Mouse (Mus musculus) ES-E14 (cell line): ENCODE data around the gene Nhsl1. TPM values are rescaled to one million over a fixed set of nuclear protein-coding genes. Genes with fewer than 3 reads are reported as not detected.

ENCODE experiments used
- DNase-seq: peaks from one replicate; pipeline ENCODE4 v3.0.0-alpha.2; 2013; ENCODE audit warnings: low read depth, low spot score
- H3K27ac ChIP-seq: 2 replicates; pipeline ENCODE4 v1.5.1; 2012; ENCODE audit warnings: low read depth, mild to moderate bottlenecking, low read length, moderate library complexity, mixed read lengths; ENCODE audit not compliant: poor library complexity, insufficient read depth, severe bottlenecking
- H3K36me3 ChIP-seq: 2 replicates; pipeline ENCODE4 v1.6.1; 2012; ENCODE audit warnings: mild to moderate bottlenecking, low read length, moderate library complexity, mixed read lengths; ENCODE audit not compliant: control insufficient read depth, poor library complexity, insufficient read depth, severe bottlenecking
- H3K4me1 ChIP-seq, 2 experiments: fragments of 150-350 bp in 1 of 2; sonication (generic) in 1 of 2; 2 replicates each; pipeline ENCODE4 v1.6.1; 2012; ENCODE audit warnings: low read length in 2 of 2, mild to moderate bottlenecking in 1 of 2, mixed read lengths in 1 of 2; ENCODE audit not compliant: control insufficient read depth in 2 of 2, insufficient read depth in 2 of 2, poor library complexity in 1 of 2
- H3K4me3 ChIP-seq, 2 experiments: fragments of 150-350 bp in 1 of 2; sonication (generic) in 1 of 2; 2 replicates each; pipeline ENCODE4 v1.5.1; 2012; ENCODE audit warnings: low read length in 2 of 2, low read depth in 1 of 2, mild to moderate bottlenecking in 1 of 2, mixed read lengths in 1 of 2; ENCODE audit not compliant: insufficient read depth in 1 of 2, poor library complexity in 1 of 2, severe bottlenecking in 1 of 2
- H3K9ac ChIP-seq: 2 replicates; pipeline ENCODE4 v1.6.1; 2012; ENCODE audit warnings: low read depth, mild to moderate bottlenecking, low read length, mixed read lengths; ENCODE audit not compliant: poor library complexity, insufficient read depth, severe bottlenecking
- H3K9me3 ChIP-seq: fragments of 150-350 bp; sonication (generic); 2 replicates; pipeline ENCODE4 v1.6.1; 2012; ENCODE audit warnings: low read depth, mild to moderate bottlenecking, low read length; ENCODE audit not compliant: control insufficient read depth, insufficient read depth
- CHD2 ChIP-seq: IDR thresholded peaks from 2 replicates; pipeline ENCODE4 v1.6.1; 2014; ENCODE audit warnings: mild to moderate bottlenecking, low read depth, low read length, inconsistent platforms
- HCFC1 ChIP-seq: IDR thresholded peaks from 2 replicates; pipeline ENCODE4 v1.6.1; 2012; ENCODE audit warnings: low read length, inconsistent platforms, borderline replicate concordance; ENCODE audit not compliant: insufficient read depth
- MAFK ChIP-seq: IDR thresholded peaks from 2 replicates; pipeline ENCODE4 v1.6.1; 2014; ENCODE audit warnings: mild to moderate bottlenecking, low read depth, low read length, inconsistent platforms; ENCODE audit not compliant: insufficient read depth
- ZC3H11A ChIP-seq: IDR thresholded peaks from 2 replicates; pipeline ENCODE4 v1.6.1; 2012; ENCODE audit warnings: low read depth, mild to moderate bottlenecking, inconsistent platforms, low read length, borderline replicate concordance
- ZNF384 ChIP-seq: IDR thresholded peaks from 2 replicates; pipeline ENCODE4 v1.6.1; 2012; ENCODE audit warnings: low read depth, low read length, inconsistent platforms
- in situ Hi-C, 2 experiments: fragments of 600-800 bp; cut with MboI; formaldehyde crosslinking; loops; one replicate each; pipeline ENCODE4 v1.15.1; 2025; ENCODE audit warnings: low sequenced_read_pairs in 2 of 2, inconsistent platforms in 1 of 2; ENCODE audit not compliant: unreplicated experiment in 2 of 2
- total RNA-seq: library from RNA; depleted of rRNA; stranded (reverse); fragments of 300-350 nt; gene quantifications from 2 replicates; pipeline ENCODE4 v1.2.3, GENCODE M21; 2012

Nhsl1 gene
- total RNA-seq, 1 experiment: 7.7 TPM

DNA sequence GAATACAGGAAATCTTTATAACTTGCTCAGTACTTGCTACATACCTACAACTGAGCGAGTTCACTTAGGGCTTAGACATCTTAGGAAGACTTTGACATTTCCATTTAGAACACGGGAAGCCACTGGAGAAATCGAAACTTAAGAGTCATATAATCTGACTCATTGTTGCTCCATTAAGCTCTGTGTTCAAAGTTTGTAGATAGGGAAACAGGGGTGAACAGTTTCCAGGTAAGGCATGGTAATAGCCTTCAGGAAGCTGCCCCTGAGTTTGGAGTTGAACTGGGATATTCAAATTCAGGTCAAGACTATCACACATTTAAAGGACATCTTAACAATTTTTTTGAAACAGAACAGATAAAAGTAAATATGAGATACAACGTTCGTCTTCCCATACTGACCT, 165.9 kb downstream of the Nhsl1 start:
- in situ Hi-C loops: no loop called here
- Histone ChIP-seq H3K4me1 (peaks cover 5 to 8% of the 10 kb centered on the region in 2 experiments), H3K9ac (no peak overlapping the region), H3K27ac (no peak overlapping the region), H3K9me3 (no peaks in the 10 kb centered on the region; the same call in 1 of the 2 replicates), H3K36me3 (no peaks in the 10 kb centered on the region), H3K4me3 (no peak overlapping the region)
- TF ChIP-seq HCFC1 (no peak), CHD2 (no peak), ZC3H11A (no peak), ZNF384 (no peak), MAFK (no peak)
- no peak for DNase-seq

DNA sequence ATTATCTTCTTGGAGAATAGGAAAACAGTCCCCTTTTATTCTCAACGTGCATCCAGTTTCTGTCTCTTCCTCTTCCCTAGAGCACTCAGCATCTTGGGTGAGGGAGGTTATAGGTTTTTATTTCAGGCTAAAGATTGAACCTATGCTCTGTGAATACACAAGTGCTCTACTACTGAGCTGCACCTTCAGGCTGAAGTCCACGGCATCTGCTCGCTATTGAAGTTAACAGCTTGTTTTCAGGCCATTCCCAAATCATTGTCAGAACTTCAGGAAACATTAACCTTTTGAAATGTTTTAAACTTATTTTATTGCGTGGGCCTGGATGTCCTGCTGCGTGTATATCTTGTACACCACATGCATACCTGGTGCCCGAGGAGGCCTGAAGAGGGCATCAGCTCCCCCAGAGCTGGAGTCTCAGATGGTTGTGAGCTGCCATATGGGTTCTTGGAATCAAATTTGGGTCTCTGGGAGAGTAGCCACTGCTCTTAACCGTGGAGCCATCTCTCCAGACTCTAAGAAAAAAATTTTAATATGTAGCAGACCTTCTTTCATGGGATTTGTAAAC, 169.5 kb downstream of the Nhsl1 start:
- no peak overlapping the region for H3K9ac ChIP-seq
- no peak overlapping the region for H3K27ac ChIP-seq
- H3K36me3 ChIP-seq: no peaks in the 10 kb centered on the region
- no peak overlapping the region for H3K4me3 ChIP-seq
- no peak for DNase-seq
- H3K4me1 ChIP-seq: peaks cover 0 to under 1% of the 10 kb centered on the region in 2 experiments; a peak in 1 of 4 replicates
- TF ChIP-seq ZC3H11A: no peak
- TF ChIP-seq CHD2: no peak
- no peak for TF ChIP-seq MAFK
- TF ChIP-seq ZNF384: no peak
- no peaks in the 10 kb centered on the region; the same call in 1 of the 2 replicates for H3K9me3 ChIP-seq
- in situ Hi-C loops: no loop called here

DNA sequence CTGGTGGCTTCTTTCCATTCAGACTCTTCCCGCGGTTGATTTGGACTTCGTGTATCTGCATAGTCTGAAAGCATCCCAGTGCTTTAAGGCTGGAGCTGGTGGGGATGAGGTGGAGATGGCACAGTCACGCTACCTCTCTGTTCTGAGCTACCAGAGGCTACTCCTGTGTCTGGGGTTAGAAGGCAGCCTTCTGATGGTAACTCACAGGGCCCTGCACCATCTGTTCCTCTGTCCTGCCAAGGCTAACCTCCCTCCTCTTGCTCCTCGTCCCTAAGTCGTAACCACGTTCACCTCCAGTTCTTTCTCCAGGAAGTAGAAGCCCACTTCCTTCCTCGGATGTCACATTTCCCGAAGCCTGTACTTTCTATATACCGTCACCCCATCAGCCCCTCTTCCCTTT, 171.2 kb downstream of the Nhsl1 start:
- in situ Hi-C loops: no loop called here
- no peaks in the 10 kb centered on the region for H3K36me3 ChIP-seq

DNA sequence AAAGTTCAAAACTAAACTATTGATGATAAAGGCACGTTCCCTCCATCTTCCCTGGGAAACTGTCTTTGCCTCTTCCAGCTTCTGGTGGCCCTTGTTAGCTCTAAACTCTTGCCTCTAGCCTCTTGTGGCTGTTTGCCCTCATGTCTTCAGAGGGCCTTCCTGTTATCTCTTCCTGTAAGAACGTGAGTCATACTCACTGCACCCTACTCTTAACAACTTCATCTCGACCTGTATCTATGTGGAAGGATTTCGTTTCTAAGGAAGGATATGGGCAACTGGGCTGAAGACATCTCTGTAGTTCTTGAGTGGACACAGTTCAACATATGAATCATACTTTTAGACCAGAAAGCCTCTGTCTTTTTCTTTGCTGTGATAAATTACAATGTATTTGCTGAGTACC, 173.2 kb downstream of the Nhsl1 start:
- Histone ChIP-seq H3K9me3 (no peaks in the 10 kb centered on the region), H3K4me3 (no peak overlapping the region), H3K4me1 (no peaks in the 10 kb centered on the region; a peak in 1 of 4 replicates), H3K36me3 (no peaks in the 10 kb centered on the region), H3K27ac (no peak overlapping the region), H3K9ac (no peak overlapping the region)
- TF ChIP-seq HCFC1 (no peak), ZNF384 (no peak), CHD2 (no peak), MAFK (no peak), ZC3H11A (no peak)
- in situ Hi-C loops: no loop called here
- DNase-seq: no peak

More for the DNA sequence above, 171.2 kb downstream of the Nhsl1 start:
- Histone ChIP-seq H3K4me3 (no peak overlapping the region), H3K9me3 (no peaks in the 10 kb centered on the region), H3K4me1 (no peaks in the 10 kb centered on the region), H3K9ac (no peak overlapping the region), H3K27ac (no peak overlapping the region)
- TF ChIP-seq ZC3H11A (no peak), CHD2 (no peak), ZNF384 (no peak), HCFC1 (no peak), MAFK (no peak)
- no peak for DNase-seq
